Mouse (Mus musculus) splenic B cell, adult 2 months (primary cell): ENCODE results near the gene Nvl.

Experiments
- DNase-seq: peaks from one replicate; pipeline ENCODE4 v3.0.0-alpha.2; 2011; ENCODE audit warnings: low read depth, low spot score
- H3K27me3 ChIP-seq: 2 replicates; pipeline ENCODE4 v1.6.1; 2012; ENCODE audit warnings: mild to moderate bottlenecking, low read length, moderate library complexity, mixed read lengths; ENCODE audit not compliant: control insufficient read depth, poor library complexity, insufficient read depth, severe bottlenecking
- H3K36me3 ChIP-seq: 2 replicates; pipeline ENCODE4 v1.6.1; 2012; ENCODE audit warnings: mild to moderate bottlenecking, low read length, moderate library complexity, mixed read lengths; ENCODE audit not compliant: control insufficient read depth, poor library complexity, insufficient read depth, severe bottlenecking

Nvl gene

DNA sequence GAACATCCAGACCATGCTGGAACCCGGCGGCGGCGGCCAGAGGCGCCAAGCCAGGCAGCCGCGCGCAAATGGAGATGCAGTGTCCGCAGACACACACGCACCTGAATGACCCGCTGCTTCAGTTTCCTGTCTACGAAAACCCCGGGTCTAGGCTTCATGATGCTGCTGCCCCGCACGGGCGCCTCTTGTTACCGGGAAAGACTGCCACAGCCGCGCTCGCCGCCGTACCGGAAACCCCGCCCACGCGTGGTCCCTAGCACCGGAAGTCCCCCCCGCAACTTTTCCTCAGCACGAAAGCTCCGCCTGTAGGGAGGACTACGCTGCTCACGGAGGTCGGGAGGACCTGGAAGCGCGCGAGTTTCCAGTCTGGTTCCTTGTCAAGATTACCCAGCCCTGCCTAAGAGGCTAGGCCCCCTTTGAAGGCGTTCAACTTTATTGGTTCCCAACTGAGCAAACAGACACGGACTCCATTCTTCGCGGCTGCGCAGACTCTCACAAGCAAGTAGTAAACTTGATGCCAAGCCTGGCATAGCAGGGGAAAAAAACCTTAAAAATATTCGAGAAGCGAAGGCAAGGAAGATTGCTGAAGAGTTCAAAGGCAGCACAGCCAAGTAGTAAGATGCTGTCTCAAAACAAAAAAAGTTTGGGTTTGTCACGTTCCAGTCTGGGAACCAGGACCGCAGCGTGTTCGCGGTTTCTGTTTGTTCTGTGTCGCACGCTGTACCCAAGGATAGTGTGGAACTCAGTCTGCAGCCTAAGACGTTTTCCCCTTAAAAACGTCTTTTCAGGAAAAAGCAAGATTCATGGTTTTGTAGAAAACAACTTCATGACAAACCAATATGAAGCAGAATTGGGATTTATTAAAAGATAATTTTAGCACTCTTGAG lies at the start of gene Nvl, which contains the start of gene Cnih4:
Nvl (minus strand) TSS at position 255 of the 887 bp plus-strand sequence.
Cnih4 (plus strand) TSS at position 744 of the 887 bp plus-strand sequence.
- Histone ChIP-seq H3K27me3 (no peaks in the 10 kb centered on the region), H3K36me3 (peaks cover 2% of the 10 kb centered on the region; the same call in 1 of the 2 replicates)
- peak; percentile 91 for DNase-seq

DNA sequence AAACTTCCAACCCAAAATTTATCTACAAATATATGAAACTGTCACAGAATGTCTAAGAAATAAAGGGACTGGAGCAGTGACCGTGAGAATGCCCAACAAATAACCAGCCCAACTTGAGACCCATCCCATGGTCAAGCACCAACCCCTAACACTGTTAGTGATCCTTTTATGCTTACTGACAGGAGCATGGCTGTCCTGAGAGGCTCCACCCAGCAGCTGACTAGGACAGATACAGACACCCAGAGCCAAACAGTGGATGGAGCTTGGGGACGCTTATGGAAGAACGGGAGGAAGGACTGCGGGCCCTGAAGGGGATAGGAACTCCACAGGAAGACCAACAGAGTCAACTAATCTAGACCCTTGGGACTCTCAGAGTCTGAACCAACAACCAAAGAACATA lies 44.9 kb upstream of the Nvl start:
- H3K27me3 ChIP-seq: no peaks in the 10 kb centered on the region
- H3K36me3 ChIP-seq: peaks cover 14% of the 10 kb centered on the region
- DNase-seq: no peak

DNA sequence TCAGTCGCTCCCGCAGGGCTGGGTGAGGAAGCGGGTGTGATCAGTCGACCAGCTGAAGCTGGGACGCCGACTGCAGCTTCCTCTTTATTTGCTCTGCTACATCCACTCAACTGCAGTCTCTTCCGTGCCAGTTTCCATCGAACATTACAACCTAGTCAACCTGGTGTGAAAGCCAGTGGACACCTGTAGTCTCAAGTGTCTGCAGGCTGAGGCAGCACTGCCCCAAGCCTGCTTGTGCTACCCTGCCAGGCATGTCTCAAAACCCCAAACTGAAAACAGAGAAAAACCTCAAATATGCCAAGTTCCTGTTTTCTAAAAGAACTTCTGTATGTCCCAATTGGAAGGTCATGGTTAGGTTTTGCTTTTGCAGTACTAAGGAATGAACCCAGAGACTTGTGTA lies 26.2 kb upstream of the Nvl start:
- DNase-seq: peak; percentile 76

DNA sequence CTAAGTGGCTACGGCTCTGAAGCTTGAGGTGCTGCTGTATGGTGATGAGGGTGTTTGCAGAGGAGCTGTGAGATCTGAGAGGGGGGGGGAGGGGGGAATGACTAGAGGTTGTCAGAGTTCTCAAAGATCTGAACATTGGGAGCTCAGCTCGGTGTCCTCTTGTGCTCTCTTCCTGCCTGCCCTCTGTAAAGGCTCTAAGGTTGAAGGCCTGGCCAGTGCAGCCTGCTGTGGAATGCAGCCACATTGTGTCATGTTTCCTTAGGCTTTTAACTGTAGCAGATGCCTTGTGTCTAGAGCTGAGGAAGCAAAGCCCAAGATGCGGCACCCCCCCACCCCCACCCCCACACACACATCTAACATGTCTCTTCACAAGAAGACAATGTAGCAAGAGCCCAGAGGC lies 24.4 kb upstream of the Nvl start:
- DNase-seq: no peak
- H3K36me3 ChIP-seq: peaks cover 13% of the 10 kb centered on the region
- H3K27me3 ChIP-seq: no peaks in the 10 kb centered on the region

More for the DNA sequence above, 26.2 kb upstream of the Nvl start:
- no peaks in the 10 kb centered on the region for H3K27me3 ChIP-seq
- peaks cover 12% of the 10 kb centered on the region for H3K36me3 ChIP-seq

DNA sequence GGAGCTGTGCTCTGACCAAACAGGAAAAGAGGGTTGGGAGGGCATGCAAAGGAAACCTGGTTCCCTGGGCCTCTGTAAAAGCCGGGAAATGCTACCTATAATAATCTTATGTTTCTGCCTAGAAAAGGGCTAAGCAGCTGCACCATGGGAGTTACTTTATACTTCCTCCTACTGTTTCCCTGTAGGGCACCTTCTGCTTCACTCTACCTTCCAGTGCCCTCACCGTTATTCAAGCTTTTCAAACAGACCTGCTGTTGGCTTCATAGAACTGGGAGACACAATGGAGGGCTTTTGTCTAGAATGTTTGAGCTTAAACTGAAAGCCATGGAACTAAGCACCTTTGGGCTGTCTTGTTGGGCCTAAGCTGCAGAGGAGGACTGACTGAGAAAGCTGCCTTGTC lies 23.8 kb upstream of the Nvl start:
- Histone ChIP-seq H3K36me3 (peaks cover 13% of the 10 kb centered on the region), H3K27me3 (no peaks in the 10 kb centered on the region)
- DNase-seq: no peak

DNA sequence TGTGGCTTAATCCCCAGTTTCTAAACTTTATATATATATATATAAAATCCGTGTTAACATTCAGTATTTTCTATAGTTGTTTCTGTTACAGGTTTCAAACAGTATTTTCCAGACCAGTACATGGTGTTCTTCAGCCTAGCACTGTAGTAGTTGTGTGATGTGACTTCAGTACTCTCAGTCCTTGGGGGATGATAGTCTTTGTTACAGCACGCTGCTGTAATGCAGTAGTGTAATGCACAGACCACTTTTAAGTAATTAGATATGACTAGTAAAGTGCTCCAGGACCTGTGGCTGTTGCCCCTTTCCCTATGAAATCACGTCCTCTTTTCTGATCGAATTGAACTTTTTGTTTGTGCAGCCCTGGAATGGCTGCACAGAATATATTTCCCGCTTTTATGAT lies 7.5 kb upstream of the Nvl start:
- 0 out of 2 replicates have a peak, but pooled peaks cover 3% of the 10 kb centered on the region for H3K36me3 ChIP-seq
- DNase-seq: no peak
- H3K27me3 ChIP-seq: no peaks in the 10 kb centered on the region

DNA sequence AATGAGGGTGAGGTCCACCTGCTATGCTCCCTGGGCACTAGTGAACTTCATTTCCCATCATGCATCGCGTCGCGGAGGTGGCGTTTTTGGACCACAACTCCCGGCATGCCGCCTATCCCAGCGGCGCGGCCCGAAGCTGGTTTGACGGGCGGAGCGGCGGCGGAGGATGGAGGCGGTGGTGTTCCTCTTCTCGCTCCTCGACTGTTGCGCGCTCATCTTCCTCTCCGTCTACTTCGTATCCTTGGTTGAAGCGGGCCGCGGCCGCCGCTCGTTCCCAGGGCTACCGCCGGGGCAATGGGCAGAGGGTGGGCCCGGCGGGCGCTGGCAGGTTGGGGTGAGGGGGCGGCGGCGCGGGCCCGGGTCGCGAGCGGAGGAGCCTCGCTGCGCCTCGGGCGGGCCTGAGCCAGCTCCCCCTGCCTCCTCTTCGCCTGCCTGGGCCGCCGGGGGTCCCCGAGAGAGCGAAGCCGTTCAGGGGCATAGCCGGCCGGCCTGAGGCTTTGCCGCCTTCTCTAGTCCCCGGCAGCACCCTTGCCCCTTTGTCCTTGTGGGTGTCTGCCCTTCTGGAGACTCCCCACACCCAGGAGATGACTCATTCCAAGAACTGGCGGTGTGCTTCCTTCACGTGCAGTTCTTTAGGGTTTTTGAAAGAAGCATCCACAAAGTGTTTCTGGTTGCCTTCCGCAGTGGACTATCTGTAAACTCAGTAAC lies 7.0 kb upstream of the Nvl start:
- Histone ChIP-seq H3K27me3 (no peaks in the 10 kb centered on the region), H3K36me3 (0 out of 2 replicates have a peak, but pooled peaks cover 3% of the 10 kb centered on the region)
- DNase-seq: peak; percentile 92

DNA sequence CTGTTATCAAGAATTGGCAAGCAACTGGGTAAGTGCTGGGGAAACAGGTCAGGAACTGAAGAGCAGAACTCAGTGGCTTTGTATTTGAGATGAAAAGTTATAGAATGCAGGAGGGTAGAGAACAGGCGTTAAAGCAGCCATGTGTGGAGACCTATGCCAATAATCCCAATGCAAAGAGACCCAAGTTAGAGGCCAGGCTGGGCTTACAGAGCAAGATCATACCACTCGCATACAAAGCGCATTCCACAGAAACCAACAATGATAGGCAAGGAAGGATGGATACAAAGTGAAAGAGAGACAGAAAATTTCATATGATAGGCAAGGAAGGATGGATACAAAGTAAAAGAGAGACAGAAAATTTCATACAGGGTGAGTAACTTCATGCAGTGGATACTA lies 6.4 kb upstream of the Nvl start:
- no peaks in the 10 kb centered on the region for H3K36me3 ChIP-seq
- no peak for DNase-seq
- no peaks in the 10 kb centered on the region for H3K27me3 ChIP-seq

DNA sequence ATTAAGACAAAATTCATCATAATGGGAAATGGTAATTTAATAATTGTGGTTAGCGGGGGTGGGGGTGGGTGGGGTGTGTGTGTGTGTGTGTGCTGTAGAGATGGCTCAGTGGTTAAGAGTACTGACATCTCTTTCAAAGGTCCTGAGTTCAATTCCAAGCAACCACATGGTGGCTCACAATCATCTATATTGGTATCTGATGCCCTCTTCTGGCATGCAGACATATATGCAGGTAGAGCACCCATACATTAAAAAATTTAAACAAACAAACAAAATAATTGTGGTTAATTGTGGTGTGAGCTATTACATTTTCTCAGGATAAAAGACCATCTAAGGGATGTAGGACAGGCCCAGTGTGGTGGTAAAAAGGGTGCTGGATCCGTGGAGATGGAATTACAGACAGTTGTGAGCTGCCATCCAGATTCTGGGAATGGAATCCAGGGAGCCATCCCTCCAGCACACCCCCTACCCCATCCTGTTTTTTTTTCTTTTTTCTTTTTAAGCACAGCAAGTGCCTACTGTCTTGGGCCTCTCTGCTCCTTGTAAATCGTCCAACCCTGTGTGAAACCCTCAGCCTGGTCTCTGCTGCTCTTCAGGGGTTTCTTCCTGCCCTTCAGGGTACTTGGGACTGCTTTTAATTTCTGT lies 5.5 kb upstream of the Nvl start:
- no peaks in the 10 kb centered on the region for H3K27me3 ChIP-seq
- DNase-seq: peak; percentile 41
- no peaks in the 10 kb centered on the region for H3K36me3 ChIP-seq

DNA sequence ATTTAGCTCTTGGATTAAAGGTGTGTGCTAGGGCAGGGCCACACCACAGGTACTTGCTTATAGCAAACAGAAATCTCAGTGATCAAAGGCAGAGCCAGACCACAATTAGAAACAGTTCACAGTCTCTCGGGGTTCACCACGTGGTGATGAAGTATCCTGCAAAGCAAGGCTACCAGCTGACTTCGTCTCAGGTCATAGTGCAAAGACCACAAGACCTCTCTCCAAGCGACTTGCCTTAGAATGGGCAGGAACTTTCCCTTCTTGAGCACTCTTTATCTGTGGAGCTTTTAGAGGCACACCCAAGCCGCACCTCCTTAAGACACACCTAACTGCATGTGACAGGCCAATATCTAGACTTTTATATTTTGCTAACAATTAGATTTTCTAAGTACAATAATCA lies 4.5 kb upstream of the Nvl start:
- Histone ChIP-seq H3K27me3 (no peaks in the 10 kb centered on the region), H3K36me3 (no peaks in the 10 kb centered on the region)
- DNase-seq: no peak

DNA sequence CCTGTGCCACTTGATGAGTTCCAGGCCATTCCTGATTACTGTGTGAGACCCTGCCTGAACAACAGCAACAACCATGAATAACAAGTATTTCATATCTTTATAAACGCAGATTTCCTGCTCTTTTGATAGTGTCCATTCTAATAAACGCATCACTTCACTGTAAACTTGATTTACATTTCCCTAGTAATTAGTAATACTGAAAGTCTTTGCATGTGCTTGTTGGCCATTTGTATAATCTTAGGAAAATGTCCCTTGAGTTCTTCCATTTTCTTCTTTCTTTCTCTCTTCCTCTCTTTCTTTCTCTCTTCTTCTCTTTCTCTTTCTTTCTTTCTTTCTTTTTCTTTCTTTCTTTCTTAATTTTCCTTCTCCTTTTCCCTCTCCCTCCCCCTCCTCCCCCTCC lies 2.2 kb upstream of the Nvl start:
- Histone ChIP-seq H3K27me3 (no peaks in the 10 kb centered on the region), H3K36me3 (no peaks in the 10 kb centered on the region)
- no peak for DNase-seq

DNA sequence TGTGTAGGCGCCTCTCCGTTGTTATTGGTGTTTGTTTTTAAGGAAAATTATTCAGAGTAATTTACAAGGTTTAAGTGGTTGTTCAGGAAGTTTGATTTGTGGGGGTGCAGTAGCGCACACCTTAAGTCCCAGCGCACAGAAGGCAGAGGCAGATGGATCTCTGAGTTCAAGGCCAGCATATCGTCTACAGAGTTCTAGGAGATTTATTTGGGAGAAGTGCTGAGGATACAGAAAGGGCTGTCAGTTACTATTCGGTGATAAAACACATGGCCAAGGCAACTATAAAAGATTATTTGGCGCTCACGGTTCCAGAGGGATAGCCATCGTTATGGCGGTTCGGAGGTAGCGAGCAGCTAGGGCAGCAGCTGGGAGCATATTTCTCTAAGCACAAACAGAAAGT lies 962 bp upstream of the Nvl start:
- no peak for DNase-seq
- H3K36me3 ChIP-seq: peaks cover under 1% of the 10 kb centered on the region; the same call in 1 of the 2 replicates
- no peaks in the 10 kb centered on the region for H3K27me3 ChIP-seq

DNA sequence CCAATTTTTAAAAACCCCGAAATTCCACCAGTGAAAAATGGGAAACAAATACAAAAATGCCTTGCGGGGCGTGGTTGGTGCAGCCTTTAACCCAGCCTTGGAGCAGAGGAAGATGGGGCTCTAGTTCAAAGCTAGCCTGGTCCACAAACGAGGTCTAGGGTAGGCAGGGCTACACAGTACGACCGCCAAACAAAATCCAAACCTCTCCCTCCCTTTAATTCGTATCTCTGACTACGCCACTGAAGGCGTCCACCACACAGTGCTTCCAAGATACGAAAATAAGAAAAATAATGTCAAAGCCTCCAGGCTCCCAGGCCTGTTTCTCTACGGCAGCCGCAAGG lies 425 bp downstream of the Nvl start:
- H3K27me3 ChIP-seq: no peaks in the 10 kb centered on the region
- no peak for DNase-seq
- H3K36me3 ChIP-seq: peaks cover 2% of the 10 kb centered on the region; the same call in 1 of the 2 replicates

DNA sequence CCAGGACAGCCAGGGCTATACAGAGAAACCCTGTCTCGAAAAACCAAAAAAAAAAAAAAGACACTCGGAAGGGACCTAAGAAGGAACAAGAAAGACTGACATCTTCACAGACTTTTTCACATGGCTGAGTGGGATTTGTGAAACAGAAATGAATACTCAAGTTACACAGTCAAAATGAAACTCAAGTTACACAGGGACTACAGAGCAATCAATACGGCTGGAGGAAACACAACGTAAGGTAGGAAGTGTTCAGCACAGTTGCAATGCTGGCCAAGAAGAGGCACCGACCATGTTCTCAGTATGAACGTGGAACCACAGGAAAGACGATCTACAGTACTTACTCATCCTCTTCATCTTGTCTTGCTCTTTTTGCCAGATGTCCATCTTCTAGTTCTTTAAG lies 5.3 kb downstream of the Nvl start:
- Histone ChIP-seq H3K27me3 (no peaks in the 10 kb centered on the region), H3K36me3 (peaks cover 6% of the 10 kb centered on the region; the same call in 1 of the 2 replicates)
- peak; percentile 18 for DNase-seq

DNA sequence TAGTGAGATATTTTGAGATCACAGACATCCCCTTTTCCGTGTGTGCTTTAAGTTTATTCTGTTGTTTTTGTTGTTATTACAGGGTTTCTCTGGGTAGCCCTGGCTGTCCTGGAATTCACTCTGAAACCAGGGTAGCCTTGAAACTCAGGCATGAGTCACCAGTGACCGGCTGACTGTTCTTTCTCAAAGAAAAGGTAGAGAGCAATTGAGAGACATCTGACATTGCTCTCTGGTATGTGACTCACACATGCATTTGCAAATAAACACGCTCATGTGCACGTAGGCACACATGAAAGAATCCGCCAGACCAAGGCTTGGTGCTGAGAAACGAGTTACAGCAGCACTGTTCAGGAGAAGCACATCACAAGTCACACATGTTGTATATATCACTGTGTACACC lies 12.1 kb downstream of the Nvl start:
- H3K27me3 ChIP-seq: no peaks in the 10 kb centered on the region
- DNase-seq: no peak
- peaks cover 6% of the 10 kb centered on the region; the same call in 1 of the 2 replicates for H3K36me3 ChIP-seq
